Mouse (Mus musculus): Measurements from ENCODE around the gene Cep152. TPM values are rescaled to one million over a fixed set of nuclear protein-coding genes. Genes with fewer than 3 reads are reported as not detected.

Cep152 gene
- total and polyA plus RNA-seq, 3 experiments, result 7.7 to 8.9 (median 8.8) TPM

- no peaks in the 10 kb centered on the region; the same call in 1 of the 2 replicates for H3K79me2 ChIP-seq (replicated peaks; ENCODE audit: control insufficient read depth, extremely low read depth, insufficient read depth, poor library complexity, severe bottlenecking)
- H3K27ac ChIP-seq (ENCODE audit: insufficient read depth, low read depth), result 0 out of 2 replicates have a peak overlapping the region, but pooled peaks have one; percentile 11
- in situ Hi-C loops (cut with MboI; ENCODE audit: low pct_ligation_motif_present, low pct_unique_long_range_greater_than_20kb, low sequenced_read_pairs) (loop anchor here (25.0 kb wide), 1 partner anchor 370 kb away; the partner anchor contains the start of gene Fgf7), dilution Hi-C loops (cut with MboI; ENCODE audit: extremely low pct_ligation_motif_present, extremely low pct_unique_long_range_greater_than_20kb, low sequenced_read_pairs) (no loop called here)
- no peaks in the 10 kb centered on the region for H3K27me3 ChIP-seq (replicated peaks)
- H3K9me3 ChIP-seq (replicated peaks; ENCODE audit: low read length), result peaks cover 3% of the 10 kb centered on the region
- H3K9ac ChIP-seq (ENCODE audit: insufficient read depth, low read depth), result peak overlapping the region; percentile 45
- H3K4me1 ChIP-seq (ENCODE audit: control insufficient read depth in 1 of 2, insufficient read depth in 2 of 2), result peaks cover 11 to 35% of the 10 kb centered on the region in 2 experiments; a peak in 3 of 4 replicates
- H3K4me2 ChIP-seq (ENCODE audit: insufficient read depth, low read depth, poor library complexity, severe bottlenecking), result peak overlapping the region; percentile 82
- no peaks in the 10 kb centered on the region for H3K36me3 ChIP-seq (replicated peaks in 1 of 2; ENCODE audit: control insufficient read depth in 1 of 2, insufficient read depth in 1 of 2, low read length in 1 of 2)
- TF ChIP-seq POLR2A (IDR thresholded peaks at IDR 0.05; ENCODE audit: low read depth, low read length), result no peak
- 0 out of 2 replicates have a peak, but pooled peaks have one; percentile 5 for TF ChIP-seq MAX (IDR thresholded peaks at IDR 0.05; ENCODE audit: low read length)
- H3K4me3 ChIP-seq (replicated peaks in 1 of 3; ENCODE audit: low read depth in 2 of 3, low read length in 2 of 3, poor library complexity in 1 of 3), result no peak overlapping the region
- no peak for DNase-seq (ENCODE audit: extremely low read depth)
Observed at GRCm38 (mm10) chr2:125667721-125668120, 42.8 kb upstream of the Cep152 start.

DNA sequence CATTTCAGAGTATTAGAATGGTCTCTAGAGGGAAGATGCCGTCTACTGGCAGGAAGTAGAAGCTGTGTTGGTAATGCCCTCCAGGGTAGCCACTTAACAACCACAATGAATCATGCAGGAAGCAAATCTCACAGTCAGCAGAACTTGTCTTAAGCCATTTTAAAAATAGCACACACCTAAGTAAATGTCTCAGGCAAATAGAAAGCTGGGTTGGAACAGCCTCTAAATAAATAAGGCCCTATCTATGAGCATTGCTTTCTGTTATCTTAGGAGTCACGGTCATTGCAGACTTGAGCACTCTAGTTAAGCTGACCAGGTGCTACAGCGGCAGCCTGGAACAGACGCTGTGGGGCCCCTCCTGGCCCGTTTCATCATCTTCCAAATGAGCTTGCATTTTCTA is 42.3 kb upstream of the Cep152 start:
- Histone ChIP-seq H3K36me3 (replicated peaks in 1 of 2; ENCODE audit: control insufficient read depth in 1 of 2, insufficient read depth in 1 of 2, low read length in 1 of 2) (no peaks in the 10 kb centered on the region), H3K27ac (ENCODE audit: insufficient read depth, low read depth) (no peak overlapping the region), H3K27me3 (replicated peaks) (no peaks in the 10 kb centered on the region), H3K79me2 (replicated peaks; ENCODE audit: control insufficient read depth, extremely low read depth, insufficient read depth, poor library complexity, severe bottlenecking) (no peaks in the 10 kb centered on the region; the same call in 1 of the 2 replicates), H3K4me1 (ENCODE audit: control insufficient read depth in 1 of 2, insufficient read depth in 2 of 2) (peaks cover 11 to 35% of the 10 kb centered on the region in 2 experiments; a peak in 3 of 4 replicates), H3K9me3 (replicated peaks; ENCODE audit: low read length) (peaks cover 2% of the 10 kb centered on the region), H3K4me3 (replicated peaks in 1 of 3; ENCODE audit: low read depth in 2 of 3, low read length in 2 of 3, poor library complexity in 1 of 3) (no peak overlapping the region), H3K4me2 (ENCODE audit: insufficient read depth, low read depth, poor library complexity, severe bottlenecking) (peak overlapping the region; percentile 82), H3K9ac (ENCODE audit: insufficient read depth, low read depth) (peak overlapping the region; percentile 45)
- TF ChIP-seq ETS1 (conservative IDR thresholded peaks at IDR 0.05; ENCODE audit: low read depth, low read length), result peak; percentile 66
- peak; percentile 68; the same call in 1 of the 2 replicates for TF ChIP-seq MAFK (IDR thresholded peaks at IDR 0.05; ENCODE audit: insufficient replicate concordance, low read length)
- no peak for TF ChIP-seq ZMIZ1 (IDR thresholded peaks at IDR 0.05; ENCODE audit: low read depth, low read length)
- peak; percentile 18; the same call in 1 of the 2 replicates for TF ChIP-seq EP300 (IDR thresholded peaks at IDR 0.05; ENCODE audit: low read length)
- 0 out of 2 replicates have a peak, but pooled peaks have one; percentile 44 for TF ChIP-seq ELF1 (IDR thresholded peaks at IDR 0.05; ENCODE audit: low read depth, low read length)
- no peak for TF ChIP-seq KAT2A (IDR thresholded peaks at IDR 0.05; ENCODE audit: insufficient replicate concordance, low read length)
- TF ChIP-seq CHD1 (IDR thresholded peaks at IDR 0.05; ENCODE audit: low read depth, low read length), result no peak
- no peak; the same call in 1 of the 2 replicates for TF ChIP-seq RAD21 (IDR thresholded peaks at IDR 0.05; ENCODE audit: low read depth, low read length)
- TF ChIP-seq MEF2A (IDR thresholded peaks at IDR 0.05; ENCODE audit: borderline replicate concordance, low read depth, low read length), result peak; percentile 80; the same call in 1 of the 2 replicates
- peak in 1 of 2 experiments; percentile 50; a peak in 2 of 4 replicates for TF ChIP-seq CTCF (conservative IDR thresholded peaks at IDR 0.05 in 1 of 2, IDR thresholded peaks at IDR 0.05 in 1 of 2; ENCODE audit: low read depth in 2 of 2, low read length in 2 of 2)
- TF ChIP-seq MXI1 (IDR thresholded peaks at IDR 0.05; ENCODE audit: low read depth, low read length), result no peak
- no peak for TF ChIP-seq USF1 (IDR thresholded peaks at IDR 0.05; ENCODE audit: low read depth, low read length)
- peak; percentile 9; the same call in 1 of the 2 replicates for TF ChIP-seq JUN (IDR thresholded peaks at IDR 0.05; ENCODE audit: insufficient read depth, low read depth, low read length)
- TF ChIP-seq NRF1 (IDR thresholded peaks at IDR 0.05; ENCODE audit: low read depth, low read length), result no peak
- dilution Hi-C loops (cut with MboI; ENCODE audit: extremely low pct_ligation_motif_present, extremely low pct_unique_long_range_greater_than_20kb, low sequenced_read_pairs) (no loop called here), in situ Hi-C loops (cut with MboI; ENCODE audit: low pct_ligation_motif_present, low pct_unique_long_range_greater_than_20kb, low sequenced_read_pairs) (loop anchor here (25.0 kb wide), 1 partner anchor 370 kb away; the partner anchor contains the start of gene Fgf7)
- DNase-seq (ENCODE audit: extremely low read depth), result peak; percentile 78

All from CH12.LX (cell line).